Mouse (Mus musculus) G1E (cell line): ENCODE data around the gene Pcdh8. TPM values are rescaled to one million over a fixed set of nuclear protein-coding genes. Genes with fewer than 3 reads are reported as not detected.

Source experiments
- ATAC-seq: 2 replicates; pipeline ENCODE4 v1.8.0; 2016; ENCODE audit warnings: mild to moderate bottlenecking; ENCODE audit not compliant: insufficient number of reproducible peaks, poor library complexity, low FRiP score, severe bottlenecking; ENCODE audit errors: extremely low read depth
- DNase-seq: peaks from one replicate; pipeline ENCODE4 v3.0.0; 2012; ENCODE audit warnings: low spot score
- H3K27me3 ChIP-seq: 2 replicates; pipeline ENCODE4 v1.6.1; 2012; ENCODE audit warnings: mild to moderate bottlenecking, low read length, inconsistent platforms; ENCODE audit not compliant: insufficient read depth
- H3K36me3 ChIP-seq: replicated peaks from 2 replicates; pipeline ENCODE3; 2012; ENCODE audit warnings: mild to moderate bottlenecking, inconsistent platforms
- H3K4me1 ChIP-seq: 2 replicates; pipeline ENCODE4 v1.6.1; 2012; ENCODE audit warnings: low read depth, low read length, inconsistent platforms, mixed read lengths; ENCODE audit not compliant: insufficient read depth
- H3K4me3 ChIP-seq: 2 replicates; pipeline ENCODE4 v1.5.1; 2012; ENCODE audit warnings: low read depth, mild to moderate bottlenecking, inconsistent platforms, low read length, moderate library complexity, mixed read lengths
- H3K9me3 ChIP-seq: replicated peaks from 2 replicates; pipeline ENCODE4 v1.6.1; 2012; ENCODE audit warnings: inconsistent platforms
- CTCF ChIP-seq: IDR thresholded peaks from 2 replicates; pipeline ENCODE4 v1.5.1; 2012; ENCODE audit warnings: low read depth, low read length, inconsistent platforms, mixed read lengths
- GATA1 ChIP-seq: IDR thresholded peaks from 2 replicates; pipeline ENCODE4 v1.6.1; 2012; ENCODE audit warnings: borderline replicate concordance, low read length, inconsistent platforms, mixed read lengths
- GATA2 ChIP-seq: IDR thresholded peaks from 2 replicates; pipeline ENCODE4 v1.6.1; 2012; ENCODE audit warnings: low read depth, low read length, inconsistent platforms, borderline replicate concordance
- POLR2AphosphoS5 ChIP-seq: IDR thresholded peaks from 2 replicates; pipeline ENCODE4 v1.6.1; 2012; ENCODE audit warnings: low read depth, low read length, inconsistent platforms; ENCODE audit not compliant: insufficient replicate concordance
- TAL1 ChIP-seq: conservative IDR thresholded peaks from 2 replicates; pipeline ENCODE4 v1.6.1; 2012; ENCODE audit warnings: low read depth, low read length, inconsistent platforms, mixed read lengths
- polyA plus RNA-seq: library from polyadenylated mRNA; stranded (reverse); fragments of >175 nt; gene quantifications from 2 replicates; pipeline ENCODE4 v1.2.3, GENCODE M21; 2012
- total RNA-seq, 2 experiments: library from RNA; stranded (forward) in 1 of 2; stranded (reverse) in 1 of 2; fragments of 200-1000 nt in 1 of 2; fragments of >200 nt in 1 of 2; fragmentation: Nextera tagmentation in 1 of 2; gene quantifications; 2 replicates each; pipeline ENCODE4 v1.2.3; 2014 to 2017

Pcdh8 gene
- not detected in 2 replicates for total RNA-seq (2014; fragmentation: Nextera tagmentation)
- 0.06 and 0.11 TPM in 2 replicates for total RNA-seq (2017)
- polyA plus RNA-seq = not detected in 2 replicates

DNA sequence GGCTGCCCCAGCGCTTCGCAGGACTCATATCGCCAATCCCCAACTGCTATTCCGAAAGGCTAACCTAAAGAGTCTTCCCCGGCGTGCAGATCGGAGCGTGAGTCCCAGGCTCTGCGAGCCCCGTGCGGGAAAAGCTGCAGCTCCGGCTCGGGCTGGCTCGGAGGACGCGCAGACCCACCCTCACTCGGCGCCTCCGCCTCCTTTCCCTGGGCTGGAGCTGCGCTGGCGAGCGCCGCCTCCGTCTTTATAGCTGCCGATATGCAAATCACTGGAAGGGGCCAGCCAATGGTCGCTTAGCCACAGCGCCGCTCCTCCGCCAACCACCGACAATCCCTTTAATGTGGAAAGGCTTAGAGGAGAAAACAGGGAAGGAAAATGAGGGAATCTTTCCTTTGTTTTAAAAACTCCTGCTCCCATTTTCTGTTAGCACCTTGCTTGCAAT, at the start of gene Pcdh8:
Gene Pcdh8, minus strand, starts transcription at position 219 of the 442 bp plus-strand sequence.
- DNase-seq = no peak
- Histone ChIP-seq H3K9me3 (peaks cover 73% of the 10 kb centered on the region), H3K4me1 (no peaks in the 10 kb centered on the region; the same call in 1 of the 2 replicates), H3K27me3 (no peaks in the 10 kb centered on the region; the same call in 1 of the 2 replicates), H3K36me3 (no peaks in the 10 kb centered on the region), H3K4me3 (peak within 1 kb of the TSS; percentile 44)
- no peak for TF ChIP-seq GATA2
- no peak for TF ChIP-seq GATA1
- TF ChIP-seq TAL1 = no peak
- no peak for TF ChIP-seq POLR2AphosphoS5
- no peak for TF ChIP-seq CTCF
- ATAC-seq = no peak

DNA sequence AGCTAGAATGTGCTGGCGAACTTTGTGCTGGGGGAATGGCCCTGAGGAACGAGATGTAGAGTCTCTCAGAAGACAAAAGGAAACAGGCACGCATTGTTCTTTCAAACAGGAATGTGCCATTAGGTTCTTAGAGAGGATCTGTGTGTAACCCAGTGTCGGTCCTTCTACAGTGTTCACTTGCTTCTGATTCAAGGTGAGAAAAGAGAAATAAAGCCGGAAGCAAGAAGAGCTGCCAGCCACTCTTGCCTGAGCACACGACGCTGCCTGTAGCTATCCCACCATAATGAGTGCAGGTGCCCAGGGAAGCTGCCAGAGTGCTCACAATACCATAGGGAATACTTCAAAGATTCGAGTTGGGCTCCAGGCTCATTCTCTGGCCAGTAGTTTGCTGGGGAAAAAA, 43.6 kb upstream of the Pcdh8 start:
- TF ChIP-seq GATA2 (no peak), POLR2AphosphoS5 (no peak), TAL1 (no peak), GATA1 (no peak), CTCF (no peak)
- no peak overlapping the region for H3K4me3 ChIP-seq
- H3K27me3 ChIP-seq = no peaks in the 10 kb centered on the region
- DNase-seq = no peak
- peaks cover 34% of the 10 kb centered on the region for H3K9me3 ChIP-seq
- no peaks in the 10 kb centered on the region for H3K4me1 ChIP-seq
- ATAC-seq = no peak
- no peaks in the 10 kb centered on the region for H3K36me3 ChIP-seq

DNA sequence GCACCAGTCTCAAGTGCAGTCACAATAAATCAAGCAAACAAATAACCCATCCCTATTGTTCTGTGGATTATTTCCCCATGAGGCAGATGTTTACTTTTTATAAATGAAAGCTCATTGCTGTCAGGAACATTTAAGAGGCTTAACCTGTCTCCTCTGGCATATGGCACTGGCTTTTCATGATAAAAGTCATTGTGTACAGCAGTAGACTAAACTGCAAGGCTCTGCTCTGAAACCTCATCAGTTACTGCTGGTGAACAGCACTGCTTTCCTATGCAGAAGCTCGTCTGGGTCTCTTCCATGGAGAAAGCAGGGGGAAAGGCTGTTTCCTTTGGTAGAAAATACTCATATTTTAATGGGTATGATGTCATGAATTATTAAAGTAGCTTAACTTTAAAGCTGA, 43.0 kb upstream of the Pcdh8 start:
- ATAC-seq = no peak
- TF ChIP-seq GATA1 = no peak
- TF ChIP-seq CTCF = no peak
- no peak for TF ChIP-seq POLR2AphosphoS5
- no peak for TF ChIP-seq GATA2
- TF ChIP-seq TAL1 = no peak
- H3K27me3 ChIP-seq = no peaks in the 10 kb centered on the region

DNA sequence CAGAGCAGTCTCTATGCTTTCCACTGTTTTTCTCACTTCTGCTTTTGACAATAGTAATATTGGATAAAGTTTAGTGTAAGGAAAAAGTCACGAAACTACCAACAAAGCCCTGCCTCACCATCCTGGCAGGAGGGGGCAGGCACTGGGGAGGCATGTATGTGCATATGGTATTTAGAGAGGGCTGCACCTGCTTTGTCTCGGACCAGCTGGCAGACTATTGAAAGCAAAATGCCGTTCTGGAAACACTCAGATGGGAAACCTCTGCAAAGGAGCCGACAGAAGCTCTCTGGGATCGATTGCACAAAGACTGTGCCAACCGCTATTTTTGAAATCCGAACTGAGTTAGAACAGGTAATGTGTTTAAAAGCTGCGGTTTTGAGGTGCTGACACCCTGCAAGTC, 22.1 kb upstream of the Pcdh8 start:
- DNase-seq (no peak), ATAC-seq (no peak)
- H3K27me3 ChIP-seq = no peaks in the 10 kb centered on the region
- H3K4me1 ChIP-seq = no peaks in the 10 kb centered on the region
- H3K36me3 ChIP-seq = no peaks in the 10 kb centered on the region
- no peak overlapping the region for H3K4me3 ChIP-seq
- TF ChIP-seq GATA1 (no peak), CTCF (no peak), TAL1 (no peak), GATA2 (no peak), POLR2AphosphoS5 (no peak)
- H3K9me3 ChIP-seq = peaks cover 33% of the 10 kb centered on the region

More for the DNA sequence above, 43.0 kb upstream of the Pcdh8 start:
- H3K36me3 ChIP-seq = no peaks in the 10 kb centered on the region
- DNase-seq = no peak
- H3K4me3 ChIP-seq = no peak overlapping the region
- peaks cover 36% of the 10 kb centered on the region for H3K9me3 ChIP-seq
- H3K4me1 ChIP-seq = no peaks in the 10 kb centered on the region

DNA sequence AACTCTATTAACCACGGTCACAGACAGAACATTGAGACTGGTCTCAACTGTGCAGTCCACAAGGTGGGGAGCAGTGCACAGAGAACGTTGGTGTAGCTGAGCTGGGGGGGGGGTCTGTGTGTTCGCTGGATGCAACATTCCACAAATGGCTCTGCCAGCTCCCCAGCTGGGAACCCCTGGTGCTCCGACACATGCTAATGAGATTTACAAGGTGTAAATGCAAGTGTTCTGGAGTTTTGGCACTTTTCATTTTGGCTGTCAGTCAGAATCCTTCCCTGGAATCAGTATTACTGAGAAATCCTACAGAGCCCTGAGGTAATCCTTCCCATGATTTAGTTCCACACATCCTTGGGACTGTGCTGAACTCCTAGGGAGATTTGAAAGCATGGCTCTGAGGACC, 18.4 kb upstream of the Pcdh8 start:
- Histone ChIP-seq H3K36me3 (no peaks in the 10 kb centered on the region), H3K4me3 (no peak overlapping the region), H3K4me1 (no peaks in the 10 kb centered on the region), H3K27me3 (no peaks in the 10 kb centered on the region), H3K9me3 (peaks cover 41% of the 10 kb centered on the region)
- ATAC-seq (no peak), DNase-seq (no peak)
- TF ChIP-seq POLR2AphosphoS5 (no peak), GATA1 (no peak), GATA2 (no peak), TAL1 (no peak), CTCF (no peak)

DNA sequence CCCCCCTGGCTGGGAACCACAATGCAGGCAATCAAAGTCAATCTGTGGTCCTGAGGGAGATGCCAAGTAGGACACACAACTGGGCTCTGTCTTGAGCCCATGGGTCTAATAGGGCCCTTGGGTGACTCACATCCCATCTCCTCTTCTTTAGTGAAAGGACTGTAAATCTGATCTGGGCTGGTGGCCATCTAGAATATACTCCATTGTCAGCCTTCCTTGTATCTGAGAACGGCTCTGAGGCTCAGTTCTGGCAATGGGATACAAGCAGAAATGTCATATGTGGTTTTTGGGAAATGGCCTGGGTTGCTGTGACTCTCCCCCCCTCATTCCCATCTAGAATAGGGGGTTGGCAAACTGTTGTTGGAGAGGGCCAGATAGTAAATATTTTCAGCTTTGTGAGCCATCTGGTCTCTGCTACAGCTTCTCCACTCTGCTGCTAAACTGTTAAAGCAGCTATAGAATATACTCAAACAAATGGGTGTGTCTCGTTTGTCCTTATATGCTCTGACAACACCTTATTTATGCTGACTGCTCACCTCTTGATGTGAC, 17.6 kb upstream of the Pcdh8 start:
- no peak overlapping the region for H3K4me3 ChIP-seq
- ATAC-seq (no peak), DNase-seq (no peak)
- no peak for TF ChIP-seq GATA2
- TF ChIP-seq TAL1 = no peak
- TF ChIP-seq CTCF = no peak
- no peak for TF ChIP-seq GATA1
- no peak for TF ChIP-seq POLR2AphosphoS5
- H3K36me3 ChIP-seq = no peaks in the 10 kb centered on the region
- peaks cover 43% of the 10 kb centered on the region for H3K9me3 ChIP-seq
- no peaks in the 10 kb centered on the region for H3K4me1 ChIP-seq
- H3K27me3 ChIP-seq = no peaks in the 10 kb centered on the region
